Mouse (Mus musculus): ENCODE results near the gene Parvb.

The Parvb gene

GRCm38 (mm10) chr15:84231721-84232561 is at the start of gene Parvb:
TSS of gene Parvb (plus strand) at chr15:84232043.
- DNase-seq (ENCODE audit: low spot score): no peak

GRCm38 (mm10) chr15:84183967-84184366 is 47.9 kb upstream of the Parvb start:
- DNase-seq (ENCODE audit: low spot score): no peak

- DNase-seq (ENCODE audit: low spot score): no peak
These were observed 45.6 kb upstream of the Parvb start for GRCm38 (mm10) chr15:84186196-84186595.

- DNase-seq (ENCODE audit: low spot score): no peak
These were observed 42.8 kb upstream of the Parvb start for GRCm38 (mm10) chr15:84188887-84189530.

GRCm38 (mm10) chr15:84189881-84190280 is 42.0 kb upstream of the Parvb start:
- DNase-seq (ENCODE audit: low spot score): no peak

GRCm38 (mm10) chr15:84191724-84192057 is 40.2 kb upstream of the Parvb start:
- DNase-seq (ENCODE audit: low spot score): no peak

GRCm38 (mm10) chr15:84192058-84192791 is 39.6 kb upstream of the Parvb start, which contains the start of gene Samm50:
TSS of gene Samm50 (plus strand) at chr15:84192241.
- peak; percentile 93 for DNase-seq (ENCODE audit: low spot score)

GRCm38 (mm10) chr15:84196486-84197165 is 35.2 kb upstream of the Parvb start:
- DNase-seq (ENCODE audit: low spot score): no peak

- DNase-seq (ENCODE audit: low spot score): no peak
These were observed 24.5 kb upstream of the Parvb start for GRCm38 (mm10) chr15:84207327-84207726.

- DNase-seq (ENCODE audit: low spot score): no peak
These were observed 22.1 kb upstream of the Parvb start for GRCm38 (mm10) chr15:84209517-84210412.

- DNase-seq (ENCODE audit: low spot score): no peak
These were observed 21.4 kb upstream of the Parvb start for GRCm38 (mm10) chr15:84210461-84210860.

- DNase-seq (ENCODE audit: low spot score): no peak
These were observed 20.9 kb upstream of the Parvb start for GRCm38 (mm10) chr15:84210941-84211340.

GRCm38 (mm10) chr15:84211564-84211963 is 20.3 kb upstream of the Parvb start:
- no peak for DNase-seq (ENCODE audit: low spot score)

GRCm38 (mm10) chr15:84212031-84212755 is 19.6 kb upstream of the Parvb start:
- peak; percentile 56 for DNase-seq (ENCODE audit: low spot score)

- DNase-seq (ENCODE audit: low spot score): no peak
These were observed 19.1 kb upstream of the Parvb start for GRCm38 (mm10) chr15:84212756-84213105.

GRCm38 (mm10) chr15:84213162-84213739 is 18.6 kb upstream of the Parvb start:
- no peak for DNase-seq (ENCODE audit: low spot score)

GRCm38 (mm10) chr15:84214476-84214875 is 17.4 kb upstream of the Parvb start:
- no peak for DNase-seq (ENCODE audit: low spot score)

GRCm38 (mm10) chr15:84215273-84215672 is 16.6 kb upstream of the Parvb start:
- DNase-seq (ENCODE audit: low spot score): no peak

- no peak for DNase-seq (ENCODE audit: low spot score)
These were observed 15.8 kb upstream of the Parvb start for GRCm38 (mm10) chr15:84216026-84216425.

GRCm38 (mm10) chr15:84216461-84217084 is 15.3 kb upstream of the Parvb start:
- no peak for DNase-seq (ENCODE audit: low spot score)
